Mouse (Mus musculus) hindbrain, embryonic 13.5 days (tissue): ENCODE measurements around the gene Mbd5. TPM values are rescaled to one million over a fixed set of nuclear protein-coding genes. Genes with fewer than 3 reads are reported as not detected.
A peak's percentile ranks its signal among the peaks of the same experiment; 100 is the strongest.

Experiments used
- ATAC-seq: fragments of 200-750 bp; cut with Nextera tagmentation; 2 replicates; pipeline ENCODE4 v1.8.0; 2017; ENCODE audit warnings: moderate TSS enrichment; ENCODE audit not compliant: low FRiP score
- H3K27ac ChIP-seq: fragments of 300-500 bp; sonication (generic); 2 replicates; pipeline ENCODE4 v1.5.1; 2015; ENCODE audit warnings: inconsistent platforms, mild to moderate bottlenecking, moderate library complexity
- H3K27me3 ChIP-seq: fragments of 300-500 bp; sonication (generic); 2 replicates; pipeline ENCODE4 v1.6.1; 2015; ENCODE audit warnings: mild to moderate bottlenecking, inconsistent platforms
- H3K36me3 ChIP-seq: fragments of 300-500 bp; sonication (generic); 2 replicates; pipeline ENCODE4 v1.6.1; 2015; ENCODE audit warnings: mild to moderate bottlenecking, inconsistent platforms
- H3K4me1 ChIP-seq: fragments of 300-500 bp; sonication (generic); replicated peaks from 2 replicates; pipeline ENCODE4 v1.6.1; 2015; ENCODE audit warnings: inconsistent platforms
- H3K4me2 ChIP-seq: fragments of 300-500 bp; sonication (generic); 2 replicates; pipeline ENCODE4 v1.6.1; 2015; ENCODE audit warnings: inconsistent platforms, mild to moderate bottlenecking, moderate library complexity
- H3K4me3 ChIP-seq: fragments of 300-500 bp; sonication (generic); 2 replicates; pipeline ENCODE4 v1.5.1; 2015; ENCODE audit warnings: mild to moderate bottlenecking, inconsistent platforms
- H3K9ac ChIP-seq: fragments of 300-500 bp; sonication (generic); 2 replicates; pipeline ENCODE4 v1.6.1; 2015; ENCODE audit warnings: mild to moderate bottlenecking, inconsistent platforms
- H3K9me3 ChIP-seq: fragments of 300-500 bp; sonication (generic); 2 replicates; pipeline ENCODE4 v1.6.1; 2016; ENCODE audit warnings: inconsistent platforms
- WGBS: fragments of 180-500 bp; shearing (Covaris S2); methylation state at CpG from one replicate; pipeline ENCODE4 v1.1.7; 2015; 5-methylcytosine and 5-hydroxymethylcytosine counted together
- polyA plus RNA-seq: library from polyadenylated mRNA; unstranded; fragments of >200 nt; fragmentation: Nextera tagmentation; extraction: Ambion mirVana; gene quantifications from 2 replicates; pipeline ENCODE4 v1.2.1, GENCODE M21; 2015

The Mbd5 gene
- 37.2 and 40.5 TPM in 2 replicates for polyA plus RNA-seq

- Histone ChIP-seq H3K4me2 (peak within 1 kb of the TSS; percentile 83), H3K9me3 (no peaks in the 10 kb centered on the region), H3K36me3 (no peaks in the 10 kb centered on the region), H3K9ac (peak within 1 kb of the TSS; percentile 94), H3K27me3 (no peaks in the 10 kb centered on the region), H3K4me1 (peaks cover 21% of the 10 kb centered on the region), H3K4me3 (peak within 1 kb of the TSS; percentile 89), H3K27ac (peak within 1 kb of the TSS; percentile 98)
- WGBS: under 1% methylated on average over 45 of the region's 49 CpGs
- peak; percentile 99 for ATAC-seq
These were observed at the start of gene Mbd5 for GRCm38 (mm10) chr2:48948841-48949584. Gene Mbd5, plus strand, starts transcription at chr2:48949508.

DNA sequence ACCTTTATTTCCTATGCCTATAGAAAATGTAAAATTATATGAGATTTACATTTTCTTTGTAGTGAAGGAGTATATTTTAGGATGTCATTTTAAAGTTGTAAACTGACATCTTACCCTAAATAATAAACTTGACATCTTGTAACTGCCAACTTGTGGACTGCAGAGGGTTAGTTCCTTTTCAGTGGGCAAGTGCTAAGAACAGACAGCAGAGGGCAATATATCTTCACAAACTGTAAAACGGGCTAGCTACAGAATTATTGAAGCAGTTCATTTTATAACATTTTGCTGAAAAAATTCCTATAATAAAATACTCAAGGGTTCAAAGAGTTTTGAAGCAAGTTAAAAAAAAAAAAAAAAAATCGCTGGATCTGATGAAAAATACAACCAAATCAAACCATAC, 40.4 kb upstream of the Mbd5 start:
- ATAC-seq: no peak
- no peaks in the 10 kb centered on the region for H3K4me1 ChIP-seq
- WGBS: 63% methylated on average over 2 of the region's 2 CpGs
- H3K36me3 ChIP-seq: peaks cover 26% of the 10 kb centered on the region
- H3K27me3 ChIP-seq: no peaks in the 10 kb centered on the region
- no peak overlapping the region for H3K4me3 ChIP-seq
- H3K9me3 ChIP-seq: no peaks in the 10 kb centered on the region
- no peak overlapping the region for H3K4me2 ChIP-seq
- H3K9ac ChIP-seq: no peak overlapping the region
- no peak overlapping the region for H3K27ac ChIP-seq

DNA sequence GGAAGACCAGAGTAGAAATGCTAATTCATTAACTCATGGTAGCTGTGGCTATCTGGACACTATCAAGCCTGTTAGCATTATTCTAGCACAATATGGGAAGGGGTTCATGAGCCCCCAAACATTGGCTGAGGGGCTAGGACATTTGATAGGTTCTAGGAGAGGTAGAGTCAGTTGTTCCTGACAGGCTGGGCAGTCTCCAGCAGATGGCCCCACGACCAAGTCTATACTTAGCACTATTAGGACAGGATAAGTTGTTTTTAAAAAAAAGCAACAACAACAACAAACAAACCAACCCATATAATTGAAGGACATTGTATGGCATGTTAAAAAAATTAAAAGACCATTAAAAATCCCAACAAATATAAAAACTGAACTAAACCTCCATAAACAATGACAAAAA, 35.1 kb upstream of the Mbd5 start:
- Histone ChIP-seq H3K4me3 (no peak overlapping the region), H3K27me3 (no peaks in the 10 kb centered on the region), H3K36me3 (peaks cover 25% of the 10 kb centered on the region), H3K9me3 (no peaks in the 10 kb centered on the region), H3K9ac (no peak overlapping the region), H3K4me2 (no peak overlapping the region), H3K4me1 (no peaks in the 10 kb centered on the region), H3K27ac (no peak overlapping the region)
- 78% methylated on average over 1 of the region's 1 CpGs for WGBS
- no peak for ATAC-seq

DNA sequence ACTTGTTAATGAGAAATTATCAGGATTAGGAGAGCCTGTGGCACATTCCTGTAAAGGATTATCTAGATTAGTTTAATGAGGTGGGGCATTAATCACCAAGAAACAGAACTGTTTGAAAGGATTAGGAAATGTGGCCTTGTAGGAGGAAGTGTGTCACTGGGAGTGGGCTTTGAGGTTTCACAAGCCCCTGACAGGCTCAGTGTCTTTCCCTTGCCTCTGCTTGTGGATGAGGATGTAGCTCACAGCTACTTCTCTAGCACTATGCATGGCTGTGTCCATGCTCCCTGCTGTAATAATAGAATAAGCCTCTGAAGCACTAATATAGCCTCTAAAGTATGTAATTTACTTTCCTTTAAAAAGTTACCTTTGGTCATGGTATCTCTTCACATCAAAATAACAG, 33.5 kb upstream of the Mbd5 start:
- Histone ChIP-seq H3K9me3 (no peaks in the 10 kb centered on the region), H3K27me3 (no peaks in the 10 kb centered on the region), H3K4me1 (no peaks in the 10 kb centered on the region), H3K27ac (no peak overlapping the region), H3K36me3 (peaks cover 25% of the 10 kb centered on the region), H3K9ac (no peak overlapping the region), H3K4me3 (no peak overlapping the region), H3K4me2 (no peak overlapping the region)
- no peak for ATAC-seq

DNA sequence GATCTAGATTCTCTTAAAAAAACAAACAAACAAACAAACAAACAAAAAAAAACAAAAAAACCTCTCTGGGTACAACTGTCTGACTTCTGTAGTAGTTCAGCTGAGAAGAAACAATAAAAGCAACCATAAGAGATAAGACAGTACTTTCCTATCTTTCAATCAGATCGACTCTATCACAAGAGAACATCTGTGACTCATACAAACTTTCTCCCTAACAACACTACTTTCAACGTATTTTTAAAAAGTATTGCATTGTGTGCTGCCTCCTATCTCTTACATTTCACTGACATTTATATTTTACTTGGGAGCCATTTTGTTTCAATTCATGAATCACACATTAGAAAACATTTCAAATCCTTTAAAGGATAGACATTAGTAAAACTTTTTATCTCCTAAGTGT, 14.2 kb upstream of the Mbd5 start:
- no peak overlapping the region for H3K4me3 ChIP-seq
- H3K4me2 ChIP-seq: no peak overlapping the region
- H3K4me1 ChIP-seq: no peaks in the 10 kb centered on the region
- no peaks in the 10 kb centered on the region for H3K9me3 ChIP-seq
- H3K36me3 ChIP-seq: peaks cover 13% of the 10 kb centered on the region
- no peak overlapping the region for H3K9ac ChIP-seq
- H3K27me3 ChIP-seq: no peaks in the 10 kb centered on the region
- ATAC-seq: no peak
- 95% methylated on average over 2 of the region's 2 CpGs for WGBS
- H3K27ac ChIP-seq: no peak overlapping the region

- H3K36me3 ChIP-seq: no peaks in the 10 kb centered on the region
- peak overlapping the region; percentile 89 for H3K4me3 ChIP-seq
- no peak for ATAC-seq
- H3K9me3 ChIP-seq: no peaks in the 10 kb centered on the region
- 64% methylated on average over 3 of the region's 3 CpGs for WGBS
- H3K27ac ChIP-seq: no peak overlapping the region
- H3K4me2 ChIP-seq: peak overlapping the region; percentile 83
- H3K27me3 ChIP-seq: no peaks in the 10 kb centered on the region
- peaks cover 18% of the 10 kb centered on the region for H3K4me1 ChIP-seq
- H3K9ac ChIP-seq: peak overlapping the region; percentile 51; the same call in 1 of the 2 replicates
These were observed 1.5 kb upstream of the Mbd5 start for GRCm38 (mm10) chr2:48947761-48948160.

DNA sequence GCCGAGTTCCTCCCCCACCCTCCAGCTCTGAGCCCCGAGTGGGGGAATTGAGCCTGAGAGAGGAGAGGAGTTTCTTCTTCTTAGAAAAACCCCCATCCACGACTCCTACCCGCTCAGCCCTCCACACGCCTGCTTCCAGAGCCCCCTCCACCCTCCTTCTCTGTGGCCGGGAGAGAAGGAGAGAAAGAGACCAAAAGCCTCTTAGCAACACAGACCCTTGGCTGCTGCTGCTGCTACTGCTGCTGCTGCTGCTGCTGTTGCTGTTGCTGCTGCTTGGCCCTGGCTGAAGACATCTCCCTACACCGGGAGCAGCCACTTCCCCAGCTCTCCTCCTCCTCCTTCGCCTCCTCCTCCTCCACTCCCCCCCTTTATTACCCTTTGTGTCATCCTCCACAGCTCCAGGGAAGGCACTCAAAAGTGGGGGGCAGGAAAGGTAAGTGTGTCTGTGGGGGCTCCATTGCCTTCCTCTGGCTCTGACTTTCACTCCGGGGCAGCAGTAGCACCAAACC, 489 bp downstream of the Mbd5 start:
- Histone ChIP-seq H3K9me3 (no peaks in the 10 kb centered on the region), H3K9ac (peak overlapping the region; percentile 91), H3K27me3 (no peaks in the 10 kb centered on the region), H3K4me2 (peak overlapping the region; percentile 60), H3K4me1 (peaks cover 21% of the 10 kb centered on the region), H3K27ac (peak overlapping the region; percentile 98), H3K4me3 (peak overlapping the region; percentile 89), H3K36me3 (no peaks in the 10 kb centered on the region)
- ATAC-seq: peak; percentile 77
- WGBS: 0% methylated on average over 9 of the region's 9 CpGs

DNA sequence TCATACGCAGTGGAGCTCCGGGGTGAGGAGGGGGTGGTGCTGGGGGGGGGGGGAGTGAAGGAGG, 776 bp downstream of the Mbd5 start, which contains the start of gene Orc4:
Orc4 (minus strand) TSS at position 26 of the 64 bp plus-strand sequence.
- 0% methylated on average over 2 of the region's 2 CpGs for WGBS
- no peaks in the 10 kb centered on the region for H3K36me3 ChIP-seq

DNA sequence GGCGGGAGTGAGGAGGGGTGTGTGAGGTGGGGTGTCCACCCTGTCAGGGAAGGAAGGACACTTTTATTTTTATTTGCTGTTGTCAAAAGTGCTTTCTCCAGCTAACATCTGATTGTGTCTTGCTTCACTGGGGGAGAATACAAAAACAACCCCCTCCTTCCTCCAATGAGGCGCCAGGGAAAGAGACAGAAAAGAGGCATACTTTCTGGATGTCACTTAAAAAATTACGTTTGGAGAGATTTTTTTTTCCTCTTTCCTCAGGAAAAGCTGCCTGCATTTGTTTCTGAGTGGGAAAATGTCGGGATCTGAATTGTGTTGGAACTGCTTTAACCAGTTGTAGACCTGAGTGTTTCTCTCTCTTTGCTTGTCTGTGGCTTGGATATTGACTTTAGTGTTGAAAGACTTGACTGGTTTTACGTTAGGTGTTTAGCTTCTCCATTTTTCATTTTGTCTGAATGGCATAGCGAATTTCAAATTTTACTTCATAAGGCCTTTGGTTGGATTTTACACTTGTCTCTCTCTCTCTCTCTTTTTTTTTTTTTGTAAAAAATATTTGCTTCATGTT, 1.1 kb downstream of the Mbd5 start:
- H3K9ac ChIP-seq: peak overlapping the region; percentile 91
- peak overlapping the region; percentile 98 for H3K27ac ChIP-seq
- no peaks in the 10 kb centered on the region for H3K27me3 ChIP-seq
- no peaks in the 10 kb centered on the region for H3K36me3 ChIP-seq
- H3K9me3 ChIP-seq: no peaks in the 10 kb centered on the region
- peaks cover 21% of the 10 kb centered on the region for H3K4me1 ChIP-seq
- no peak for ATAC-seq
- peak overlapping the region; percentile 60 for H3K4me2 ChIP-seq
- WGBS: 6% methylated on average over 6 of the region's 6 CpGs
- peak overlapping the region; percentile 89 for H3K4me3 ChIP-seq

More for the DNA sequence above, 776 bp downstream of the Mbd5 start, which contains the start of gene Orc4:
- Histone ChIP-seq H3K27ac (peak within 1 kb of the TSS; percentile 98), H3K9ac (peak within 1 kb of the TSS; percentile 94), H3K4me1 (peaks cover 21% of the 10 kb centered on the region), H3K4me3 (peak within 1 kb of the TSS; percentile 89), H3K27me3 (no peaks in the 10 kb centered on the region), H3K9me3 (no peaks in the 10 kb centered on the region), H3K4me2 (peak within 1 kb of the TSS; percentile 60)
- ATAC-seq: no peak

DNA sequence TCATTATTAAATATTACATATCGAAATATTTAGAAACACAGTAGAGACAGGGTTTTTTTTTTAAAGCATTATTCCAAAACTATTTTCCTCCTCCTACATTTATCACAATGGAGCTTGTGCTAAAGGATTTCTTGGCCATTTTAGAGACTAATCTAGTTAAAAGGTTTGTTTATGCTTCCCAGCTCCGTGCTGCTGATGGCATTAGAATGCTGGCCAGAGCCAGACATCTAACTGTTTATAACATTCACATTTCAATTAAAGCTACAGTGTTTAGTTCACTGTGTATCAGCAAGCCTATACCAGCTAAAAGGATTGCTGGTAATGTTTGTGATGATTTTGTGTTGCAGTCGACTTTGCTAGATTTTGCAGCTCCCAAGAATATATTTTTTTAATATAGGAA, 7.3 kb downstream of the Mbd5 start:
- no peaks in the 10 kb centered on the region for H3K36me3 ChIP-seq
- peaks cover 10% of the 10 kb centered on the region for H3K4me1 ChIP-seq
- no peak overlapping the region for H3K4me3 ChIP-seq
- no peak overlapping the region for H3K9ac ChIP-seq
- no peaks in the 10 kb centered on the region for H3K9me3 ChIP-seq
- WGBS: 79% methylated on average over 3 of the region's 3 CpGs
- no peak for ATAC-seq
- no peak overlapping the region for H3K27ac ChIP-seq
- H3K27me3 ChIP-seq: no peaks in the 10 kb centered on the region
- no peak overlapping the region for H3K4me2 ChIP-seq

GRCm38 (mm10) chr2:48978920-48979319, 29.6 kb downstream of the Mbd5 start:
- H3K9ac ChIP-seq: no peak overlapping the region
- H3K27me3 ChIP-seq: no peaks in the 10 kb centered on the region
- H3K9me3 ChIP-seq: no peaks in the 10 kb centered on the region
- no peak overlapping the region for H3K27ac ChIP-seq
- H3K4me1 ChIP-seq: no peaks in the 10 kb centered on the region
- H3K4me3 ChIP-seq: no peak overlapping the region
- H3K36me3 ChIP-seq: no peaks in the 10 kb centered on the region
- 87% methylated on average over 3 of the region's 3 CpGs for WGBS
- ATAC-seq: no peak
- H3K4me2 ChIP-seq: no peak overlapping the region

GRCm38 (mm10) chr2:48990322-48990721, 41.0 kb downstream of the Mbd5 start:
- WGBS: 88% methylated on average over 3 of the region's 3 CpGs
- Histone ChIP-seq H3K9me3 (no peaks in the 10 kb centered on the region), H3K4me3 (no peak overlapping the region), H3K27ac (no peak overlapping the region), H3K9ac (no peak overlapping the region), H3K27me3 (no peaks in the 10 kb centered on the region), H3K4me2 (no peak overlapping the region), H3K36me3 (peaks cover 9% of the 10 kb centered on the region; the same call in 1 of the 2 replicates), H3K4me1 (no peaks in the 10 kb centered on the region)
- ATAC-seq: no peak

DNA sequence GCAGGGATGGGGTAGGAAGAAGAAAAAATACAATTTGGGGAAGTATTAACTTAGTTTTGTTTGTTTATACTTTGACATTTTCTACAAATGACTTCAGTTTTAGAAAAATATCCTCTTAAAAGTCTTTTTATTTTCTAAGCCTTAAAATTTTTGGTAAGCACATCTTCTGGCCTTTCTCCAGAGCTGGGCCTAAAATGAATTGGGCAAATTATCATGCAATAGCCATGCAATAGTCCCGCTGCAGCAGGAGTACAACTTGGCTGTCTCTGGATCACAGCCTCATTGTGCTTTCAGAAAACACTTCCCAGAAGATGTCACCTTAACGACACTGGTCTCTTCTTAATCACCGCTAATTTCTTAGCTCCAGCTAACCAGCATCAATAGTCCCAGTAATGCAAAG, 91.2 kb downstream of the Mbd5 start:
- Histone ChIP-seq H3K4me3 (no peak overlapping the region), H3K9me3 (peaks cover 10% of the 10 kb centered on the region; the same call in 1 of the 2 replicates), H3K4me2 (no peak overlapping the region), H3K27ac (no peak overlapping the region), H3K9ac (no peak overlapping the region), H3K27me3 (no peaks in the 10 kb centered on the region), H3K4me1 (no peaks in the 10 kb centered on the region), H3K36me3 (peaks cover 7% of the 10 kb centered on the region)
- WGBS: 89% methylated on average over 3 of the region's 3 CpGs
- no peak for ATAC-seq
